Mouse (Mus musculus): ENCODE data around the gene Atp2c2.

GRCm38 (mm10) chr8:119783579-119783978 is 83.8 kb downstream of the Atp2c2 start:
- TF ChIP-seq CTCF (IDR thresholded peaks at IDR 0.05; ENCODE audit: insufficient read depth, low read depth, low read length) = no peak
- TF ChIP-seq POLR2A (IDR thresholded peaks at IDR 0.05; ENCODE audit: insufficient read depth, low read depth, low read length) = no peak

All from olfactory bulb, adult 2 months (tissue).